Mouse (Mus musculus): ENCODE measurements at regions not wholly inside any gene's neighbourhood (a gene's known extent, or its start where the extent isn't known, plus 50 kb on each side); places are given as distances from the start of the nearest gene placed in this dataset.

- no peak for TF ChIP-seq CTCF (IDR thresholded peaks at IDR 0.05; ENCODE audit: low read depth)
- no peak for TF ChIP-seq EP300 (optimal IDR thresholded peaks at IDR 0.05)
Measured at GRCm38 (mm10) chr12:12147847-12148246, 114.1 kb upstream of the Fam49a start.

Data from stomach, postnatal 0 days (tissue).